Mouse (Mus musculus) C2C12 (cell line): ENCODE results near the gene Celf2.

Experiments
- CTCF ChIP-seq: IDR thresholded peaks from one replicate; pipeline ENCODE4 v1.5.1; 2011; ENCODE audit not compliant: control insufficient read depth, insufficient read depth, insufficient read length
- FOSL1 ChIP-seq: IDR thresholded peaks from one replicate; pipeline ENCODE4 v1.8.0; 2011; ENCODE audit warnings: mild to moderate bottlenecking, low read length; ENCODE audit not compliant: poor library complexity, insufficient read depth, severe bottlenecking
- MYOD1 ChIP-seq: IDR thresholded peaks from one replicate; pipeline ENCODE4 v1.6.1; 2011; ENCODE audit warnings: low read depth; ENCODE audit not compliant: control insufficient read depth, insufficient read length
- USF1 ChIP-seq: IDR thresholded peaks from one replicate; pipeline ENCODE4 v1.6.1; 2011; ENCODE audit warnings: low read depth, mild to moderate bottlenecking, control low read depth, moderate library complexity

DNA sequence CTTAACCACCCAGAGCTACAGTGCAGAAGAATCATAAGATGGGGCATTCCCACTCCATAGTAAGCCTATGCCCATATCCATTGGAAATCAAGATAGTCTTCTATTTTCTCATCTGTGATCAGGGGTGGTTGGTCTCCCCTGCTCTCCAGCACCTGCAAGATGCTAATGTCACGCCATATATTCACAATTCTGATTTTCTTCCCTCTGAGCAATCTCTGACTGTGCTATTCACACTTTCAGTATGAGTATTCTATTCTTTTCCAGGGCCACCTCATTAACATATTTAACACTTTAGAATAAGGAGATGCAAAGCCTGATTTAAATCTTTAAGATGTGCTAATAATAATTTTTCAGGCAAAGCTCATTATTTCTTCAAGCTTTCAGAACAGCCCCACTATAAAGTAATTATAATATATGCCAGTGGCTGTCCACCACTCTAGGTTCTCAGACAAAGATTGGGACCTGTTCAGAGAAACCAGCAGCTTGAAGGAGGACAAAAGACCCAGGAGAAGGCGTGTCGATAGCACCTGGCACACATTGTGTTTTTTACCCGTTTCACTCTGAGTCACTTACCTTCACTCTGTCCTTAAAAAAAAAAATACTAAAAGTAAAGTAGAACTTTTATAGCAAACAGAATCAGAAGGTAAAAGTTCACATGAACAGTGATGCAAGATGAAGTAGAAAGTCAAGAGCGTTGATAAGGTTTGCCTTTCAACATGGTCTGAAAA lies 48.9 kb downstream of the Celf2 start:
- TF ChIP-seq MYOD1 (no peak), USF1 (no peak), FOSL1 (no peak), CTCF (no peak)
